Mouse (Mus musculus): ENCODE data around the gene Prlh.

Gene Prlh

DNA sequence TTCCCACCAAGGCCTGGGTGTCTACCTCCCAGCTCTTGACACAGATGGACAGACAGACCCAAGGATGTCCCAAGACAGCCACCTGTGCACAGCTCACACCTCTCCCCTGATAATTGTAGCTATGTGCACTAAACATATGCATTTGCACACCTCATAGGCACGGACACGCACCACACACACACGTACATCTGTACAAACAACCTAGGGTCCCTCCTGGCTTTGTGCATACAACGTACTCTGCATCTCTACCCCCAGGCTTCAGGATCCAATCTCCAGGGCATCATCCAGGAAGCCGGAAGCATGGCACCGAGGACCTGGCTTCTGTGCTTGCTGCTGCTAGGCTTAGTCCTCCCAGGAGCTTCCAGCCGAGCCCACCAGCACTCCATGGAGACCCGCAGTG, at the start of gene Prlh:
Gene Prlh (plus strand): TSS at position 301 of the 400 bp plus-strand sequence.
- no peak for DNase-seq

DNA sequence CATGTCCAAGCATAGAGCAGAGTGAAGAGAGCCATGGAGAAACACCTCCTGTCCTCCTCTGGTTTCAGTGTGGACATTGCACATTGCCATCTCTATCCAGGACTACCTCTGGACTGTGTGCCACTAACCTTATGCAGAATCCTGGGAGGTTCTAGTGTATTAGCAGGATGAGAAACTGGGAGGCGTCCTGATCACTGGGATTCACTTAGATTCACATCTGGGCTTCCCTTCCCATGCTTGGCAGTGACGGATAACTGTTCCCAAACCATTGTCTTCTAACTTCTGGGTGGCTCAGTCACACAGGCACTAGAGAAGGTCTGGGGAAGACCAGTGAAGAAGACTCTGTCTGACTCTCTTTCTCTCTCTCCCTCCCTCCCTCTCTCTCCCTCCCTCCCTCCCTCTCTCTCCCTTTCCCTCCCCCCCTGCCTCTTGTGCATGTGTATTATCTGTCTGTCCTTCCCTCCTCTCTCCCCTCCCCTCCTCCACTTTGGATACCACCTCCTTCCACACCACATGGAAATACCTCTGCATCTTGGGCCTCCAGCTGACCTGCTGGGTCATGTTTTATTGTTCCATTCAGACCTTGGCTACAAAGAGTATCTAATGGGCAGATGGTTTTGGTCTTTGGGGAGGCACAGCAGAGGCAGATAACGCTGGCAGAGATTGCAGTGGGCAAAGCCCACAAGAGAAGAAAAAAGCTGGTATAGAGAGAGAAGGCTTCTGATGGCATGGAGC, 49.5 kb upstream of the Prlh start:
- no peak for DNase-seq

DNA sequence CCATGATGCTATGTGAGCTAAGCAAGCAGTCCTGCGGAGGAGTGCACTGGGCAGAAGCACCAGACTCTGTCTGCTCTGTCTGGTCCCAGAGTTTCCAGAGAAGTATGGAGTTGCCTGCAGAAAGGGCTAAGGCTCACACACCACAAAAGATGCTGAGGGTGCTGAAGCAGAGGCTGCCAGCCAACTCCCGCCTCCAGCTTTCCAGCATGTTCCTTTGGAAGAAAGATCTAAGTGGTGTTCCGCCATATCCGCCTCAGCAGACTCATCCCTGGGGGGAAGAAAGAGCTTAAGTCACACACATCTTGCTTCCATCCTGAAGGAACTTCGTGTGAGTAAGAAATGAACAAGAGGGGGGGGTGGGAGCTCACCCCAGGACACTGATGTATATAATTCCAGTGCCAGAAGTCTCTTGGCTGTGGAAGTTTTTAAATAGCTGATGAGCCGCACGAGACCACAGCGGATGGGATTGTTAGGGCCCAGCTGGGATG, 48.9 kb upstream of the Prlh start:
- no peak for DNase-seq

DNA sequence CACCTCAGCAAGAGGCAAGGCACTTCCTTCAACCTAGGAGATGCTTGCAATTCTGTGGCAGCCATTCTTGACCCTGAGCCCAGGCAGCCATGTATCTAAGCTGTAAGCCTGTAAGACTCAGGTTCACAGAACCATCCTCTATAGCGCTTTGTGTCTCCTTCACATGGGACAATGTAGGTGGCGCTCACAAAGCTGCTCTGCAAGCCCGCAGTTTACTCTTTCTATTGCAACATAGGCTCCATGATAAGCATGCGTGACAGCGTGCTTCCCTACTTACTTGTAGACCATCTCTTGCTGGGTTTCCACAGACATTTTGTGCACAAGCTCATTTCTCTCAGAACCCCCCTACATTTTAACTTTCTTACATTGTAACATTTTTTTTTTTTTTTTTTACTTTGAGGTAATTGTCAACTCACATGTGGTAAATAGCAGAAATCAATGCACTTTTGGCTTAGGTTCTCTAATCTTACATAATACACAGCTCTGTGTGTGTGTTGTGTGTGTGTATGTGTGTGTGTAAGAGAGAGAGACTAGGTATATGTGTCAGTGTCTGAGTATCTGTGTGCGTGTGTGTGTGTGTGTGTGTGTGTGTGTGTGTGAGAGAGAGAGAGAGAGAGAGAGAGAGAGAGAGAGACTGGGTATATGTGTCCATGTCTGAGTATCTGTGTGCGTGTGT, 48.0 kb upstream of the Prlh start:
- DNase-seq: no peak

DNA sequence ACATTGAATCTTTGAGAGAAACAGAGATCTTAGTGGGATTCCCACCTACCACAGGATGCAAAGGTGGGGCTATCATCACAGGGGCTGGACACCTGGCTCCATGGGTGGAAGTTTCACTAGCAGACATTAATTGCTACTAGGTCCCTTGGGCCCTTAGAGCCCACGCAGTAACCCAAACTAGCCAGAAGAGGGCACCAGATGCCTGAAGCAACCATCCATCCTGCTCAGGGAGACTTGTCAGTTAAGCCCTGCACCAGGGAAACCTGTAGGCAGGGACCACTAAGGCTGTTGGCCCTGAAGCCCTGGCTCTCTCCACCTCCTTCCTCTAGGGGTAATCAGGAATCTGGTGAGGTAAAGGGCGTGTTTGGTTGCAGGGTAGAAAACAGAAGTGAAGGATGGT, 46.6 kb upstream of the Prlh start:
- DNase-seq: peak; percentile 53

DNA sequence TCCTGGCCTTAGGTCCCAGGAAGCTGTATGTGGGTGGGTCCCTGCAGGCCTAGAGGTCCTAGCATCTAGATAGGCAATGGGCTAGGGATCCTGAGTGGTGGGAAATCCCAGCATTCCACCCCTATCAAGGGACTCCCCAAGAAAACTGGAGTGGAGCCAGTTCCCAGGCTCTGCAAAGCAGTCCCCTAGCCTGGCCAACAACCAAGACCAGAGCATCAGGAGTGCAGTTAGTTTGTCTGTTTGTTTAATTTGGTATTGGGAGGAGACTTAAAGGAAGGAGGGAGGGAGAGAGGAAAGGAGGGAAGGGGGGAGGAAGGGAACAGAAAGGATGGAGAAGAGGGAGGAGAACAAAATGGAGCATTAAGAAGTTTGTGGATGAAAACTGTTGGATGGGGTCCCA, 43.7 kb upstream of the Prlh start:
- no peak for DNase-seq

DNA sequence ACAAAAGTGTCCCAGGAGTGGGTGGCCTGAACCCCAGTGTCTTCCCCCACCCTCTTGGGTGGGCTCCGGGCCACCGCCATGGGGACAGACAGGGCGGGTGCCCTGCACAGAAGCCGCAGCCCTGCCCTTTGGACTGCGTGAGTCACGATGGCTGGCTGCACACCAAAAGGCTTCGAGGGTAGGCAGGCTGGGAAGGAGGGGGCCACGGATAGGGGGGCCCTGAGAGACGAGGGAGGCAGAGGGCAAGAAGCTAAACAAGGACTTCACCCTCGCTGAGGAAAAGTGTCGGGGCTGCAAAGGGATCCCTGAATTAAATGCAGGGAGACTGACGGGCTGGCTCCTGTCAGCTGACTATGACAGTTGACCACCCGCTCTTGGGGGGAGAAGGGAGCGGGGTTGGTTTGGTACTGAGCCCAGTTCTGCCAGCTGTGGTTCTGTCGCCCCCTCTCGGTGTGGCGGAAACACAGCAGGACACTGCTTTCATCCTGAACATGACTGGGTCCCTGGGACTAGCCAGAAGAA, 43.2 kb upstream of the Prlh start:
- peak; percentile 13 for DNase-seq

DNA sequence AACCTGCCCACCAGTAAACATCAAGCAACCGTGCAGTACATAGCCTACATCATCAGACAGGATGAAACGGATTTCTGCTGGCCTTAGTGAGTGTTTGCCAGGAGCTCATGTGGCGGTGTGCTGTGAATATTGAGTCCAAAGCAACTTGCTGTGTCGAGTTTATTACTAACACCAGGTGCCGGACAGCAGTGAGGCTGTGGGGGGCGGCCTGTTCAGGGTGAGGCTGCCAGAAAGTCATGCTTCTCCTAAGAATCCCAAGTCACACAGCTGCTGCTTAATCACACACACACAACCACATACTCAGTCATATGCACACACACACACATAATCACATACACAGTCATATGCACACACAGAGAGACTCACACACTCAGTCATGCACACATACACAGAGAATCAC, 39.7 kb upstream of the Prlh start:
- no peak for DNase-seq

DNA sequence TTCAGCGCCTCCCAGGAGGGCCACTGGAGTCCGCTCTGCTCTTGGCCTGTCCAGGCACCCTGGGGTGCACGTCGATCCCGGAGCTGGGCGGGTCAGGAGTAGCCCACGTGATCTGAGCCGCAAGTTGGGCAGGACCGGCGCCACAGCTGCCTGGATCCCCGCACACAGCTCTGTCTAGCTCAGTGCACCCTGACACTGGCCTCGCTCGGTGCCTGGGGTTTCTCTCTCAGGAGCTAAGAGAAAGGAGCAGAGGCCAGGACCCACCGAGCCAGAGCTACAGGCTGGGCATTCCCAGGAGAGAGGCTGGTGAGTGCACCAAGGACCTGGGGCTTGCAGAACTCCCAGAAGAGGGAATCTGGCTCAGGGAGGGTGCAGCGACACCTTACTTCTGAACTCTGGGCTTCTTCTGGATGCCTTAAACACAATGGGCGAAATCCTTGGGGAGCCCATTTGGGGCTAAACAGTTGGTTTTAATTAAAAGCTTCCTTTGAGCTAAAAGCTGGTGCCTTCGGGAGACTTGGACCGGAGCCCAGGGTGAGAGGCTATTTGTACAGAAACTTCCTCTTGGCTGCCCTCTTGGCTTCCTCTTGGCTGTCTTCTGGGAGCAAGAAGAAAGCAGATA, 37.8 kb upstream of the Prlh start, which contains the start of gene Mlph:
Gene Mlph (plus strand): TSS at position 138 of the 622 bp plus-strand sequence.
- no peak for DNase-seq

DNA sequence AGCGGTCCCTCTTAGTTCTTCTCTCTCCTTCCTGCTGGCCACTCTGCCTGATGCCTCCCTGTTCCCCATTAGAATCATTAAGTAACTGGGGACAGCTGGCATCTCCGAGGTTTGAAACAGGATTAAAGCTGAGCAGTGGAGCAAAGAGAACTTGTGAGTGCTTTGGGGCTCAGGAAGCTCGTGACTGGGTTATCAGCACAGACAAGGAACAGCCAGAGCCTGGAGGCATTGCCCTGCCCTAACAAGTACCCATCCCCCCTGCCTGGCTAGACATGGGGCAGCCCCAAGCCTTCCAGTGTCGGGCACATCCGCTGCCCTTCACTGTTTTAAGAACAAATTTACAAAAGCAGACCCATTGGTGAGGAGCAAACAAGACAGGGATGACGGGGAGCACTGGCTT, 35.4 kb upstream of the Prlh start:
- DNase-seq: no peak

DNA sequence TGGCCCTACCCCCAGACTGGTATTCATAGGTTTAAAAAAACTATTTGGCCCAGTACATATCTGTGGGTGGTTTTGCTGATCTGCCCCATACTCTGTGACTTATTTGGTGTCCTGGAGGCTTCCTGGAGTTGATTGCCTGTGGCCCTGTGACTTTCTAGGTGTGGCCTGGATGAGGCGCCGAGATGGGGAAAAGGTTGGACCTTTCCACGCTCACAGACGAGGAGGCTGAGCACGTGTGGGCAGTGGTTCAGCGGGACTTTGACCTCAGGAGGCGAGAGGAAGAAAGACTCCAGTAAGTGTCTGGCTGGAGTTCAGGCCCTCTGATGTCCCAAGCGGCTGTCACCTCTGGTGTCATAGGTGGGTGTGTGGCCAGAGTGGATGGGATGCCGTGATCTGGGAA, 31.2 kb upstream of the Prlh start:
- DNase-seq: no peak

DNA sequence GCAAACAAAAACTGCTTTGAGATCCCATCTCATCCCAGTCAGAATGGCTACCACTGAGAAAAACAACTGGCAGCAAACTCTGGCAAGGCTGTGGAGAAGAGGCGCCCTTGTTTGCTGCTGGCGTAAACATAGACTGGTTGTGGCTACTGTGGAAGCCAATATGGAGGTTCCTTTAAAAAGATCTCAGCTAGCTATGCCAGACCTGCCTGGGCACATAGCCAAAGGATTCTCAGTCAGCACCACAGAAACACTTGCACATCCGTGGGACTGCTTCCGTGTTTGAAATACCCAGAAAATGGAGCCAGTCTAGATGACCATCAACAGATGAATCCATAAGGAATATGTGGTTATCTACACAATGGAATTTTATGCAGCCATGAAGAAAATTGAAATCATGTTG, 26.9 kb upstream of the Prlh start:
- no peak for DNase-seq

DNA sequence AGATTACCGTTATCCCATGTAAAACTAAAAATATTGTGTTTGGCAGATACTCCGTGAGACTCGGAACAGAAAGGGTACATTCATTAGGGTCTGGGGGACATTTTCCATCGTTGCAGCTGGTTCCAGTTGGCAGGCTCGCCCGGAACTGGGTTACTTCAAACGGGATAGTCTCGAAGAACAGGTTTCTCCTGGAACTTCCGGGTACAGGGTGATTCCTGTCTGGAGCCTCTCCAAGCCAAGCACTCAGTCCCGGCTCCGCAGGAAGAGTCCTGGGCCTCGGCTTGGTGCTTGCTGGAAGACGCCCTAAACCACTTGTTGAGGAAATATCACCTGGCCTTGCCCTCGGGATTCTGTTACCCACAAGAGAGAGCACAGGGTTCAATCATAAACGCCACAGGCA, 25.6 kb upstream of the Prlh start:
- no peak for DNase-seq

DNA sequence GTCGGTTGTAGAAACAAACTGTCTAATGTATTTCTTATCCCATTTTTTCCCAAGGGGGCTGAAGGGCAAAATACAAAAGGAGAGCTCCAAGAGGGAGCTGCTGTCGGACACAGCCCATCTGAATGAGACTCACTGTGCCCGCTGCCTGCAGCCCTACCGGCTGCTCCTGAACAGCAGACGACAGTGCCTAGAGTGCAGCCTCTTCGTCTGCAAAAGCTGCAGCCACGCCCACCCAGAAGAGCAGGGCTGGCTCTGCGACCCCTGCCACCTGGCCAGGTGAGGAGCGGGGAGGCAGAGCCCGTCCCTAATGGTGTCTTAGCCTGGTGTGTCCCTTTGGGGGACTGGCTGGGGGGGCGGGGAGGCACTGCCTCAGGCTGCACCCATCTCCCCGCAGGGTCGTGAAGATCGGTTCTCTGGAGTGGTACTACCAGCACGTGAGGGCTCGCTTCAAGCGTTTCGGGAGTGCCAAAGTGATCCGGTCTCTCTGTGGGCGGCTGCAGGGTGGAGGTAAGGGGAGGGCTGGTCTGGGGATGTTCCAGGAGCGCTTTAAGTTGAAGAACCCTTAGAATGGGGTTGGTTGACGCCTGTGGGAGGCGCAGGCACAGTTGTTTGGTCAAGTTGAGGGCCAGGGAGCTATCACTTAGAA, 24.9 kb upstream of the Prlh start:
- no peak for DNase-seq

DNA sequence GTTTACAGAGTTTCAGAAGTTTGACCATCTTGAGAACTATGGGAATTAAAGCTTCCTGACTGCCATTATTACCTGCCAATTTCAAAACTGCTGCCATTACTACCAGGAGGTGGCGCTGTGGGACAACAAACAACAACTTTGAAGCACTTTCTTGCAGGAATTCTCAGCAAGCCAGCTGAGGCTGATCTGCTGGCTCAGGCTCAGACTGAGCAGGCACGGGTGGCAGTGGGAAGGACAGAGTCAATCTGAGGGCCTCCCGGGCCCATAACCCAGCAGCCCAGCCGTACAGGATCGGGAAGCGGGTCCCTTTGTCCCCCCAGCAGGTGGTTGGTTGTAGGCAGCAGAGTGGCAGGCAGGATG, 24.4 kb upstream of the Prlh start:
- DNase-seq: peak; percentile 58

DNA sequence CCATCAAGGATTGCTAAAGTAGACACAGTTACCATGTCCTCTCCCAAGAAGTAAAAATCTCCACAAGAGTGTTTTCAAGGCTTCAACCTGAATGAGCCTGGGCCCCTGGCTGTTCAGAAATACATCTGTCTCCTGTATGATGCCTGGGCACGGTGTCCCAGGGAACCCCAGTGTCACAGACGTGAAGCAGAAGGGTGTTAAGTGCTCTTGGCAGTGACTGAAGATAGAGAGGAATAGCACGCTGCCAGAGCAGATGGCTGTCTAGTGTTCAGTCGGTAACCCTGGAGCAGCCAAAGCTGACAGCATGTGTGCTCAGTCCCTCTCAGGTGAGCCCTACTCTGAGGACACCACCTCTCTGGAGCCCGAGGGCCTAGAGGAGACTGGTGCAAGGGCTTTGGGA, 19.9 kb upstream of the Prlh start:
- DNase-seq: peak; percentile 34

DNA sequence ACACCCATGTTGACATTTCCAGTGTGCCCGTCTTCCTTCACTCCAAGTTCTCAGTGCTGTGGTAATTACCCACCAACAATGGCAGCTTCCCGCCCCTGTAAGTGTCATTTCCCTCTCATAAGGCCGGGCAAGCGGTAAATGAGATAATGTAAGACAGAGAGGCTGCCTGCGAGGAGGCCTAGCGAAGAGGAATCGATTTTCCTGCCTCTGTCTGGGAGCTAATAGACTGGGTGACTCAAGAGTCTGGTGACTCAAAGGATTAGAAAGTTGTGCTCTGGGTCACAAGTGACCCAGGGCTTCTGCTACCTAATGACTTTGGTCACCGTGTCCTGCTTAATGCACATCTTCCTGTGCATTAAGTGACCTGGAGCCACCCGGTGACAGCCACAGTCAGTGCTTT, 15.9 kb upstream of the Prlh start:
- DNase-seq: no peak

DNA sequence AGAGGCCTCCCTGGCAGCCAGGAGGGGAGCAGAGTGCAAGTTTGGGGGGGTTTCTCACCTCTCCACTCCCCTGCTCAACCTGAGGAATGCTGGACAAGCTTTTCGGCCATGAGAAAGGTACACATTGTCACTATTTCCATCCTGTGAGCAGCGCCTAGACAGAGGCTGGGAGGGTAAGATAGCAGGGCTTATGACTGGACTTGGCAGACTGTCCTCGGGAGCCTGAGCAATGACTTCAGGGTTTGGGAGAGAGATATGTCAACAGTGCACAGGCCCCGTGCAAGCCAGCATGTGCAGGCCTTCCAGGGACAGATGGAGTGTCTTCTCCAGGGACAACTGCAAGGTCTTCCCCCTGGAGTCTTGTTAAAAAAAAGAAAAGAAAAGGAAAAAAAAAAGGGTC, 12.9 kb upstream of the Prlh start:
- no peak for DNase-seq

DNA sequence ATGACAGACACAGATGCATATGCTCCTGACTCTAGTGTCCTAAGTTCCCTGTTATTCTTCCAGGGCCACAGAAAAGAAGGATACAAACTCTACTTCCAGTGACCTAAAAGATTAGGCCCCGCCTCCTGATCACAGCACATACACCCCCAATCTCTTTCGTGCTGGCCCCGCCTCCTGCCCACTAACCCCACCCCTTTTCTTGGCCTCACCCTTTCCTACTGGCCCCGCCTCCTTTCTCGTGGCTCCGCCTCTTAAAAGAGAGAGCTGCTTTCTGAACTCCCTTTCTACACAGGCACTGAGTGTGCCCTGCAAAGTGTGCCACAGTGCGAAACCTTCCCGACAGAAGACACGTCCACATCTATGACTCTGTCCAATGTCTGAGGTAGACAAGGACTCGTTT, 7.7 kb upstream of the Prlh start:
- DNase-seq: no peak

DNA sequence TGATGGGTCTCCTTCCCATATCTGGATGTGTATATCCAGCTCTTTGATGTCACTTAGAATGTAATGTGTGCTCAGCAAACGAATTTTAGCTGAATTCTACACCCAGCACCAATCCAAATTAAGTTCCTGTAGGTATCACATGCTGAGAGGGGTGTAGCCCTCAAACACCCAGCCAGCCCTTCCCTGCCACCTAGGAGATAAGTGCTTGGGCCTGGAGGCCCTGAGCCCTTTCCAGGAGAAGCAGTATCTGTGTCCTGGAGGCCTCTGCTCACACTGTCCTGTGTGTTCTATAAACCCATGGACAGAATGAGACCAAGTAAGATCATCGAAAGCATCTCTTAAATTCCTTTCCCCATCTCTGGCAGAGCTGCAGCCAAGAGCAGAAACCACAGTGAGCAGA, 5.7 kb upstream of the Prlh start:
- DNase-seq: no peak

DNA sequence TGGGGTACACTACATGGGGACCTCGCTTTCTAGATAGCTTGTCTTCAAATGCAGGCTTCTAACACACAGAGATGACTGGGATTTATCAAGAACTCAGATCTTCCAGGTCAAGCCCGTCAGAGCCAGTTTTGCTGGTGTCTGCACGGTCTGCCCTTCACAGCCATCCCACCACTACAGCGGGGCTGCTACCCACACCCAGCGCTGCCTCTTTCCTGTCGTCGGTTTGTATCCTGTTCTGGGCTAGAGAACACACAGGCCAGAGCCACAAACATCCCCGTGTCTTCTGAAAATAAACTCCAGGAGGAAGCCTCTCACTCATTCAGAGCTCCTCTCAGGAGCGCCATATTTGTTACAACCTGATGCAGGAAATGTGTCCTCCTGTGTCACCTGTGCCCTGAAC, 3.6 kb upstream of the Prlh start:
- no peak for DNase-seq

DNA sequence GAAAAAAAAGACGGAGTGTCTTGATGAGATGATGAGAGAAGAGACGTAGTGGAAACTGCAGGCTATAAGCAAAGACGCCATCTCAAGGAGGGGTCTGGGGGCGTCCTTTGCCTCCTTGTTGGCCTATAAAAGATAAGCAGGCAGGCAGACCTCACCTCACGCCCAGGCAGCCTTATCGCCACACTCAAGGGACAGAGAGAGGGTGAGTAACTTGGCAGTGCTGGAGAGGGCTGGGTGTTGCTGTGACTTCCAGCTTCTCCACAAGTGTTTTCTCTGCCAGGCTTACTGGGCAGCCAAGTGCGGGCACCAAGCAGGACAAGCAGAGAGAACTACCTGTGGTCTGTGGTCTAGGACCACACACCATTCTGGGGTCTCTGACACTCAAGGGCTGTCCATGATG, 1.2 kb upstream of the Prlh start:
- no peak for DNase-seq

DNA sequence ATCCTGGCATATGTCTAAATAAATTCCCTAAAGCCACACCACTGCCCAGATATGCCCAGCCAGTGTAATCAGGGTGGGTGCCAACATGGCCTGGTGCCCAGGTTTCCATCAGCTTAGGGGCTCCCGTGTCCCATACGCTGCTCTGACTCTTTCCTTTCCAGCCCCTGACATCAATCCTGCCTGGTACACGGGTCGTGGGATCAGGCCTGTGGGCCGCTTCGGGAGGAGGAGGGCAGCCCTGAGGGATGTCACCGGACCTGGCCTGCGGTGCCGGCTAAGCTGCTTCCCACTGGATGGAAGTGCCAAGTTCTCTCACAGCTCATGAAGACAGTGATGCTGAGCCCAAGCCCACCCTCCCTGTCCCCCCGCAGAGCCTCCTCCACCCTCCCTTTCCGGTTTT, 780 bp downstream of the Prlh start:
- no peak for DNase-seq

Data from cerebellum, adult 9-10 months (tissue).